Mouse (Mus musculus): ENCODE measurements around the gene Gba2. TPM values are rescaled to one million over a fixed set of nuclear protein-coding genes. Genes with fewer than 3 reads are reported as not detected.

Gba2 gene
- total RNA-seq, 2 experiments from 2014 or later, result 8.2 to 8.3 TPM

- no peak for DNase-seq (ENCODE audit: low spot score in 2 of 2)
Measured at GRCm38 (mm10) chr4:43582241-43582640, 3.6 kb upstream of the Gba2 start.

GRCm38 (mm10) chr4:43581381-43581780, 2.7 kb upstream of the Gba2 start:
- DNase-seq (ENCODE audit: low spot score in 2 of 2), result no peak

GRCm38 (mm10) chr4:43580721-43581120, 2.0 kb upstream of the Gba2 start:
- no peak for DNase-seq (ENCODE audit: low spot score in 2 of 2)

- no peak for DNase-seq (ENCODE audit: low spot score in 2 of 2)
Measured at GRCm38 (mm10) chr4:43579731-43580130, 1.1 kb upstream of the Gba2 start.

GRCm38 (mm10) chr4:43579256-43579655, 583 bp upstream of the Gba2 start:
- no peak for DNase-seq (ENCODE audit: low spot score in 2 of 2)

- DNase-seq (ENCODE audit: low spot score in 2 of 2), result no peak
Measured at GRCm38 (mm10) chr4:43577237-43577881, 1.3 kb downstream of the Gba2 start.

- DNase-seq (ENCODE audit: low spot score in 2 of 2), result no peak
Measured at GRCm38 (mm10) chr4:43575356-43575755, 3.3 kb downstream of the Gba2 start.

GRCm38 (mm10) chr4:43573561-43573960, 5.1 kb downstream of the Gba2 start:
- DNase-seq (ENCODE audit: low spot score in 2 of 2), result no peak

GRCm38 (mm10) chr4:43571395-43572045, 7.2 kb downstream of the Gba2 start:
- DNase-seq (ENCODE audit: low spot score in 2 of 2), result no peak

- DNase-seq (ENCODE audit: low spot score in 2 of 2), result no peak
Measured at GRCm38 (mm10) chr4:43567140-43567539, 11.5 kb downstream of the Gba2 start.

GRCm38 (mm10) chr4:43564231-43564630, 14.4 kb downstream of the Gba2 start:
- DNase-seq (ENCODE audit: low spot score in 2 of 2), result no peak

- no peak for DNase-seq (ENCODE audit: low spot score in 2 of 2)
Measured at GRCm38 (mm10) chr4:43563601-43563875, 15.1 kb downstream of the Gba2 start.

- no peak for DNase-seq (ENCODE audit: low spot score in 2 of 2)
Measured at GRCm38 (mm10) chr4:43562769-43563600, 15.7 kb downstream of the Gba2 start.

GRCm38 (mm10) chr4:43561997-43562768, 16.5 kb downstream of the Gba2 start, which contains the start of the genes Creb3 and Tln1:
Creb3 (plus strand) TSS chr4:43562332.
Tln1 (minus strand) TSS chr4:43562691.
- DNase-seq (ENCODE audit: low spot score in 2 of 2), result peak; percentile 85 to 88

- no peak for DNase-seq (ENCODE audit: low spot score in 2 of 2)
Measured at GRCm38 (mm10) chr4:43561436-43561996, 17.2 kb downstream of the Gba2 start.

- DNase-seq (ENCODE audit: low spot score in 2 of 2), result no peak
Measured at GRCm38 (mm10) chr4:43560976-43561375, 17.7 kb downstream of the Gba2 start.

GRCm38 (mm10) chr4:43560243-43560611, 18.4 kb downstream of the Gba2 start:
- DNase-seq (ENCODE audit: low spot score in 2 of 2), result peak in 1 of 2 experiments; percentile 56

- DNase-seq (ENCODE audit: low spot score in 2 of 2), result no peak
Measured at GRCm38 (mm10) chr4:43559519-43560242, 19.0 kb downstream of the Gba2 start.

GRCm38 (mm10) chr4:43558631-43559356, 19.9 kb downstream of the Gba2 start:
- peak; percentile 69 to 76 for DNase-seq (ENCODE audit: low spot score in 2 of 2)

All from adrenal gland, adult 18-20 months (tissue).